Mouse (Mus musculus) erythroblast, embryonic 14.5 days (primary cell): ENCODE data around the gene Gzf1.

Source experiments
- GATA1 ChIP-seq: IDR thresholded peaks from 2 replicates; pipeline ENCODE4 v1.6.1; 2012; ENCODE audit warnings: low read length, inconsistent platforms, mixed read lengths
- TAL1 ChIP-seq: IDR thresholded peaks from 3 replicates; pipeline ENCODE4 v1.6.1; 2012; ENCODE audit warnings: low read length, inconsistent platforms, mixed read lengths

DNA sequence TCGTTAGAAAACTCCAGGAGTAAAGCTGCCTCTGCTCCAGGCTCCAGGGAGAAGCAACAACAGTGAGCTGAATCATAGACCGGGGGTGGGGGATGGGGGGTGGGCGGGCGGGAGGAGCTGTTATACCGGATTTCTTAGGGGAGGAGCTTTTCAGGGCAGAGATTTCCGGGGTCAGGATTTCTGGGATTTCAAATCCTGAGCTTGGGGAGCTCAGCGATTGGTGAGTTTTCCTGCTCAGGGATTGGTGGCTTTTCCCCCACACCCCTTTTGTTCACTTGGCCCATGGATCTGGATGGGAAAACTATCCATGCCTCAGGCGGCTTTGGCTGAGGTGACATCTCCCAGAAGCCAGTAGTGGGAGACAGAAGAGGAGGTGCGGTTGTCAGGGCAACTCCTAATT lies 1.5 kb upstream of the Gzf1 start:
- TF ChIP-seq GATA1 = no peak
- TF ChIP-seq TAL1 = no peak
